Mouse (Mus musculus): ENCODE measurements around the gene Hs6st3. TPM values are rescaled to one million over a fixed set of nuclear protein-coding genes. Genes with fewer than 3 reads are reported as not detected.

Hs6st3 gene
- polyA plus RNA-seq, 1 experiment from 2014 or later = not detected

- no peak overlapping the region for H3K4me3 ChIP-seq (ENCODE audit: low read depth, low read length)
- H3K27me3 ChIP-seq (ENCODE audit: control insufficient read depth, insufficient read depth, low read depth, low read length) = no peaks in the 10 kb centered on the region
- no peaks in the 10 kb centered on the region for H3K4me1 ChIP-seq (ENCODE audit: control insufficient read depth, low read depth, low read length)
- H3K9me3 ChIP-seq (replicated peaks; ENCODE audit: control insufficient read depth, low read length) = no peaks in the 10 kb centered on the region
- no peak overlapping the region for H3K9ac ChIP-seq (ENCODE audit: low read depth, low read length)
- no peak overlapping the region for H3K4me2 ChIP-seq (ENCODE audit: low read depth, low read length)
- no peak overlapping the region for H3K27ac ChIP-seq (ENCODE audit: low read length)
- no peaks in the 10 kb centered on the region for H3K36me3 ChIP-seq (ENCODE audit: control insufficient read depth, insufficient read depth)
- ATAC-seq (ENCODE audit: low read depth) = no peak
- WGBS (ENCODE audit: insufficient replicate concordance) = 17% methylated on average over 4 of the region's 4 CpGs
Measured at GRCm38 (mm10) chr14:119450471-119450870, 312.3 kb downstream of the Hs6st3 start.

- H3K9me3 ChIP-seq (replicated peaks; ENCODE audit: control insufficient read depth, low read length) = no peaks in the 10 kb centered on the region
- H3K4me2 ChIP-seq (ENCODE audit: low read depth, low read length) = no peak overlapping the region
- H3K4me1 ChIP-seq (ENCODE audit: control insufficient read depth, low read depth, low read length) = no peaks in the 10 kb centered on the region
- no peak overlapping the region for H3K4me3 ChIP-seq (ENCODE audit: low read depth, low read length)
- H3K27ac ChIP-seq (ENCODE audit: low read length) = no peak overlapping the region
- H3K9ac ChIP-seq (ENCODE audit: low read depth, low read length) = no peak overlapping the region
- no peaks in the 10 kb centered on the region for H3K27me3 ChIP-seq (ENCODE audit: control insufficient read depth, insufficient read depth, low read depth, low read length)
- H3K36me3 ChIP-seq (ENCODE audit: control insufficient read depth, insufficient read depth) = no peaks in the 10 kb centered on the region
- no peak for ATAC-seq (ENCODE audit: low read depth)
Measured at GRCm38 (mm10) chr14:119451594-119451993, 313.5 kb downstream of the Hs6st3 start.

GRCm38 (mm10) chr14:119452382-119452781 is 314.2 kb downstream of the Hs6st3 start:
- Histone ChIP-seq H3K9me3 (replicated peaks; ENCODE audit: control insufficient read depth, low read length) (no peaks in the 10 kb centered on the region), H3K4me2 (ENCODE audit: low read depth, low read length) (no peak overlapping the region), H3K4me3 (ENCODE audit: low read depth, low read length) (no peak overlapping the region), H3K9ac (ENCODE audit: low read depth, low read length) (no peak overlapping the region), H3K36me3 (ENCODE audit: control insufficient read depth, insufficient read depth) (no peaks in the 10 kb centered on the region), H3K27ac (ENCODE audit: low read length) (no peak overlapping the region), H3K27me3 (ENCODE audit: control insufficient read depth, insufficient read depth, low read depth, low read length) (no peaks in the 10 kb centered on the region), H3K4me1 (ENCODE audit: control insufficient read depth, low read depth, low read length) (no peaks in the 10 kb centered on the region)
- ATAC-seq (ENCODE audit: low read depth) = no peak

- Histone ChIP-seq H3K9me3 (replicated peaks; ENCODE audit: control insufficient read depth, low read length) (no peaks in the 10 kb centered on the region), H3K27ac (ENCODE audit: low read length) (no peak overlapping the region), H3K4me3 (ENCODE audit: low read depth, low read length) (no peak overlapping the region), H3K27me3 (ENCODE audit: control insufficient read depth, insufficient read depth, low read depth, low read length) (no peaks in the 10 kb centered on the region), H3K36me3 (ENCODE audit: control insufficient read depth, insufficient read depth) (no peaks in the 10 kb centered on the region), H3K4me2 (ENCODE audit: low read depth, low read length) (no peak overlapping the region), H3K9ac (ENCODE audit: low read depth, low read length) (no peak overlapping the region), H3K4me1 (ENCODE audit: control insufficient read depth, low read depth, low read length) (no peaks in the 10 kb centered on the region)
- 59% methylated on average over 3 of the region's 3 CpGs for WGBS (ENCODE audit: insufficient replicate concordance)
- no peak for ATAC-seq (ENCODE audit: low read depth)
Measured at GRCm38 (mm10) chr14:119452797-119453196, 314.7 kb downstream of the Hs6st3 start.

GRCm38 (mm10) chr14:119464308-119464707 is 326.2 kb downstream of the Hs6st3 start:
- Histone ChIP-seq H3K9ac (ENCODE audit: low read depth, low read length) (no peak overlapping the region), H3K4me2 (ENCODE audit: low read depth, low read length) (no peak overlapping the region), H3K27me3 (ENCODE audit: control insufficient read depth, insufficient read depth, low read depth, low read length) (no peaks in the 10 kb centered on the region), H3K4me1 (ENCODE audit: control insufficient read depth, low read depth, low read length) (no peaks in the 10 kb centered on the region), H3K9me3 (replicated peaks; ENCODE audit: control insufficient read depth, low read length) (no peaks in the 10 kb centered on the region), H3K4me3 (ENCODE audit: low read depth, low read length) (no peak overlapping the region), H3K27ac (ENCODE audit: low read length) (no peak overlapping the region), H3K36me3 (ENCODE audit: control insufficient read depth, insufficient read depth) (no peaks in the 10 kb centered on the region)
- 56% methylated on average over 5 of the region's 5 CpGs for WGBS (ENCODE audit: insufficient replicate concordance)
- ATAC-seq (ENCODE audit: low read depth) = no peak

- no peak for ATAC-seq (ENCODE audit: low read depth)
- Histone ChIP-seq H3K9me3 (replicated peaks; ENCODE audit: control insufficient read depth, low read length) (no peaks in the 10 kb centered on the region), H3K4me3 (ENCODE audit: low read depth, low read length) (no peak overlapping the region), H3K27ac (ENCODE audit: low read length) (no peak overlapping the region), H3K9ac (ENCODE audit: low read depth, low read length) (no peak overlapping the region), H3K36me3 (ENCODE audit: control insufficient read depth, insufficient read depth) (no peaks in the 10 kb centered on the region), H3K4me2 (ENCODE audit: low read depth, low read length) (no peak overlapping the region), H3K4me1 (ENCODE audit: control insufficient read depth, low read depth, low read length) (no peaks in the 10 kb centered on the region), H3K27me3 (ENCODE audit: control insufficient read depth, insufficient read depth, low read depth, low read length) (no peaks in the 10 kb centered on the region)
- 69% methylated on average over 1 of the region's 1 CpGs for WGBS (ENCODE audit: insufficient replicate concordance)
Measured at GRCm38 (mm10) chr14:119464883-119465282, 326.7 kb downstream of the Hs6st3 start.

GRCm38 (mm10) chr14:119466899-119467588 is 328.9 kb downstream of the Hs6st3 start:
- no peak for ATAC-seq (ENCODE audit: low read depth)
- no peaks in the 10 kb centered on the region for H3K9me3 ChIP-seq (replicated peaks; ENCODE audit: control insufficient read depth, low read length)

GRCm38 (mm10) chr14:119476582-119476981 is 338.4 kb downstream of the Hs6st3 start:
- WGBS (ENCODE audit: insufficient replicate concordance) = 66% methylated on average over 9 of the region's 9 CpGs
- H3K4me2 ChIP-seq (ENCODE audit: low read depth, low read length) = no peak overlapping the region
- no peaks in the 10 kb centered on the region for H3K4me1 ChIP-seq (ENCODE audit: control insufficient read depth, low read depth, low read length)
- H3K27ac ChIP-seq (ENCODE audit: low read length) = no peak overlapping the region
- no peak overlapping the region for H3K4me3 ChIP-seq (ENCODE audit: low read depth, low read length)
- no peak for ATAC-seq (ENCODE audit: low read depth)
- H3K27me3 ChIP-seq (ENCODE audit: control insufficient read depth, insufficient read depth, low read depth, low read length) = no peaks in the 10 kb centered on the region
- H3K36me3 ChIP-seq (ENCODE audit: control insufficient read depth, insufficient read depth) = no peaks in the 10 kb centered on the region
- H3K9me3 ChIP-seq (replicated peaks; ENCODE audit: control insufficient read depth, low read length) = no peaks in the 10 kb centered on the region
- H3K9ac ChIP-seq (ENCODE audit: low read depth, low read length) = no peak overlapping the region

More at GRCm38 (mm10) chr14:119466899-119467588, 328.9 kb downstream of the Hs6st3 start:
- Histone ChIP-seq H3K36me3 (ENCODE audit: control insufficient read depth, insufficient read depth) (no peaks in the 10 kb centered on the region), H3K4me2 (ENCODE audit: low read depth, low read length) (no peak overlapping the region), H3K4me3 (ENCODE audit: low read depth, low read length) (no peak overlapping the region), H3K27ac (ENCODE audit: low read length) (no peak overlapping the region), H3K27me3 (ENCODE audit: control insufficient read depth, insufficient read depth, low read depth, low read length) (no peaks in the 10 kb centered on the region), H3K4me1 (ENCODE audit: control insufficient read depth, low read depth, low read length) (no peaks in the 10 kb centered on the region), H3K9ac (ENCODE audit: low read depth, low read length) (no peak overlapping the region)
- whole genome bisulfite sequencing (ENCODE audit: insufficient replicate concordance) = 45% methylated on average over 5 of the region's 5 CpGs

- no peaks in the 10 kb centered on the region for H3K4me1 ChIP-seq (ENCODE audit: control insufficient read depth, low read depth, low read length)
- WGBS (ENCODE audit: insufficient replicate concordance) = 51% methylated on average over 4 of the region's 4 CpGs
- H3K9me3 ChIP-seq (replicated peaks; ENCODE audit: control insufficient read depth, low read length) = no peaks in the 10 kb centered on the region
- H3K9ac ChIP-seq (ENCODE audit: low read depth, low read length) = no peak overlapping the region
- H3K27ac ChIP-seq (ENCODE audit: low read length) = no peak overlapping the region
- no peak for ATAC-seq (ENCODE audit: low read depth)
- H3K36me3 ChIP-seq (ENCODE audit: control insufficient read depth, insufficient read depth) = no peaks in the 10 kb centered on the region
- H3K4me2 ChIP-seq (ENCODE audit: low read depth, low read length) = no peak overlapping the region
- H3K27me3 ChIP-seq (ENCODE audit: control insufficient read depth, insufficient read depth, low read depth, low read length) = no peaks in the 10 kb centered on the region
- no peak overlapping the region for H3K4me3 ChIP-seq (ENCODE audit: low read depth, low read length)
Measured at GRCm38 (mm10) chr14:119477836-119478235, 339.7 kb downstream of the Hs6st3 start.
